Mouse (Mus musculus): ENCODE measurements at regions not wholly inside any gene's neighbourhood (a gene's known extent, or its start where the extent isn't known, plus 50 kb on each side); places are given as distances from the start of the nearest gene placed in this dataset.
A peak's percentile ranks its signal among the peaks of the same experiment; 100 is the strongest.

- Histone ChIP-seq H3K36me3 (ENCODE audit: control insufficient read depth, insufficient read depth, low read length, poor library complexity, severe bottlenecking) (no peaks in the 10 kb centered on the region), H3K27me3 (ENCODE audit: control insufficient read depth, insufficient read depth, low read length, poor library complexity, severe bottlenecking) (no peaks in the 10 kb centered on the region)
- DNase-seq (ENCODE audit: low read depth, low spot score): peak; percentile 82
Measured at GRCm38 (mm10) chr11:82668026-82668425, 96.1 kb downstream of the Cct6b start.

- DNase-seq (ENCODE audit: low read depth, low spot score): peak; percentile 39
- H3K36me3 ChIP-seq (ENCODE audit: control insufficient read depth, insufficient read depth, low read length, poor library complexity, severe bottlenecking): no peaks in the 10 kb centered on the region
- H3K27me3 ChIP-seq (ENCODE audit: control insufficient read depth, insufficient read depth, low read length, poor library complexity, severe bottlenecking): no peaks in the 10 kb centered on the region
Measured at GRCm38 (mm10) chr11:82664076-82664475, 100.0 kb downstream of the Cct6b start.

- DNase-seq (ENCODE audit: low read depth, low spot score): no peak
- Histone ChIP-seq H3K27me3 (ENCODE audit: control insufficient read depth, insufficient read depth, low read length, poor library complexity, severe bottlenecking) (no peaks in the 10 kb centered on the region), H3K36me3 (ENCODE audit: control insufficient read depth, insufficient read depth, low read length, poor library complexity, severe bottlenecking) (no peaks in the 10 kb centered on the region)
Measured at GRCm38 (mm10) chr11:82662086-82662485, 102.0 kb downstream of the Cct6b start.

GRCm38 (mm10) chr11:82651751-82652150, 112.4 kb downstream of the Cct6b start:
- no peak for DNase-seq (ENCODE audit: low read depth, low spot score)
- Histone ChIP-seq H3K36me3 (ENCODE audit: control insufficient read depth, insufficient read depth, low read length, poor library complexity, severe bottlenecking) (no peaks in the 10 kb centered on the region), H3K27me3 (ENCODE audit: control insufficient read depth, insufficient read depth, low read length, poor library complexity, severe bottlenecking) (no peaks in the 10 kb centered on the region)

- H3K27me3 ChIP-seq (ENCODE audit: control insufficient read depth, insufficient read depth, low read length, poor library complexity, severe bottlenecking): no peaks in the 10 kb centered on the region
- no peak for DNase-seq (ENCODE audit: low read depth, low spot score)
- no peaks in the 10 kb centered on the region for H3K36me3 ChIP-seq (ENCODE audit: control insufficient read depth, insufficient read depth, low read length, poor library complexity, severe bottlenecking)
Measured at GRCm38 (mm10) chr11:82638513-82638912, 125.6 kb downstream of the Cct6b start.

- DNase-seq (ENCODE audit: low read depth, low spot score): no peak
- H3K27me3 ChIP-seq (ENCODE audit: control insufficient read depth, insufficient read depth, low read length, poor library complexity, severe bottlenecking): no peaks in the 10 kb centered on the region
- no peaks in the 10 kb centered on the region for H3K36me3 ChIP-seq (ENCODE audit: control insufficient read depth, insufficient read depth, low read length, poor library complexity, severe bottlenecking)
Measured at GRCm38 (mm10) chr11:82632191-82632590, 131.9 kb downstream of the Cct6b start.

- H3K27me3 ChIP-seq (ENCODE audit: control insufficient read depth, insufficient read depth, low read length, poor library complexity, severe bottlenecking): no peaks in the 10 kb centered on the region
- H3K36me3 ChIP-seq (ENCODE audit: control insufficient read depth, insufficient read depth, low read length, poor library complexity, severe bottlenecking): no peaks in the 10 kb centered on the region
- DNase-seq (ENCODE audit: low read depth, low spot score): no peak
Measured at GRCm38 (mm10) chr11:82631387-82631786, 132.7 kb downstream of the Cct6b start.

GRCm38 (mm10) chr11:82626501-82627111, 137.5 kb downstream of the Cct6b start:
- Histone ChIP-seq H3K27me3 (ENCODE audit: control insufficient read depth, insufficient read depth, low read length, poor library complexity, severe bottlenecking) (no peaks in the 10 kb centered on the region), H3K36me3 (ENCODE audit: control insufficient read depth, insufficient read depth, low read length, poor library complexity, severe bottlenecking) (no peaks in the 10 kb centered on the region)
- DNase-seq (ENCODE audit: low read depth, low spot score): no peak

- no peaks in the 10 kb centered on the region for H3K36me3 ChIP-seq (ENCODE audit: control insufficient read depth, insufficient read depth, low read length, poor library complexity, severe bottlenecking)
- no peaks in the 10 kb centered on the region for H3K27me3 ChIP-seq (ENCODE audit: control insufficient read depth, insufficient read depth, low read length, poor library complexity, severe bottlenecking)
- DNase-seq (ENCODE audit: low read depth, low spot score): no peak
Measured at GRCm38 (mm10) chr11:82621061-82621460, 143.1 kb downstream of the Cct6b start.

GRCm38 (mm10) chr11:82619418-82619817, 144.7 kb downstream of the Cct6b start:
- H3K27me3 ChIP-seq (ENCODE audit: control insufficient read depth, insufficient read depth, low read length, poor library complexity, severe bottlenecking): no peaks in the 10 kb centered on the region
- DNase-seq (ENCODE audit: low read depth, low spot score): peak; percentile 47
- no peaks in the 10 kb centered on the region for H3K36me3 ChIP-seq (ENCODE audit: control insufficient read depth, insufficient read depth, low read length, poor library complexity, severe bottlenecking)

GRCm38 (mm10) chr11:82618457-82618856, 145.7 kb downstream of the Cct6b start:
- no peaks in the 10 kb centered on the region for H3K36me3 ChIP-seq (ENCODE audit: control insufficient read depth, insufficient read depth, low read length, poor library complexity, severe bottlenecking)
- H3K27me3 ChIP-seq (ENCODE audit: control insufficient read depth, insufficient read depth, low read length, poor library complexity, severe bottlenecking): no peaks in the 10 kb centered on the region
- DNase-seq (ENCODE audit: low read depth, low spot score): peak; percentile 37

GRCm38 (mm10) chr11:82616856-82617255, 147.3 kb downstream of the Cct6b start:
- no peak for DNase-seq (ENCODE audit: low read depth, low spot score)
- Histone ChIP-seq H3K36me3 (ENCODE audit: control insufficient read depth, insufficient read depth, low read length, poor library complexity, severe bottlenecking) (no peaks in the 10 kb centered on the region), H3K27me3 (ENCODE audit: control insufficient read depth, insufficient read depth, low read length, poor library complexity, severe bottlenecking) (no peaks in the 10 kb centered on the region)

- DNase-seq (ENCODE audit: low read depth, low spot score): peak; percentile 18
- Histone ChIP-seq H3K27me3 (ENCODE audit: control insufficient read depth, insufficient read depth, low read length, poor library complexity, severe bottlenecking) (no peaks in the 10 kb centered on the region), H3K36me3 (ENCODE audit: control insufficient read depth, insufficient read depth, low read length, poor library complexity, severe bottlenecking) (no peaks in the 10 kb centered on the region)
Measured at GRCm38 (mm10) chr11:82614356-82614755, 149.8 kb downstream of the Cct6b start.

- no peaks in the 10 kb centered on the region for H3K27me3 ChIP-seq (ENCODE audit: control insufficient read depth, insufficient read depth, low read length, poor library complexity, severe bottlenecking)
- no peaks in the 10 kb centered on the region for H3K36me3 ChIP-seq (ENCODE audit: control insufficient read depth, insufficient read depth, low read length, poor library complexity, severe bottlenecking)
- DNase-seq (ENCODE audit: low read depth, low spot score): peak; percentile 83
Measured at GRCm38 (mm10) chr11:82613503-82613902, 150.6 kb downstream of the Cct6b start.

- Histone ChIP-seq H3K36me3 (ENCODE audit: control insufficient read depth, insufficient read depth, low read length, poor library complexity, severe bottlenecking) (no peaks in the 10 kb centered on the region), H3K27me3 (ENCODE audit: control insufficient read depth, insufficient read depth, low read length, poor library complexity, severe bottlenecking) (no peaks in the 10 kb centered on the region)
- DNase-seq (ENCODE audit: low read depth, low spot score): peak; percentile 61
Measured at GRCm38 (mm10) chr11:82612026-82612425, 152.1 kb downstream of the Cct6b start.

GRCm38 (mm10) chr11:82608963-82609362, 155.2 kb downstream of the Cct6b start:
- H3K36me3 ChIP-seq (ENCODE audit: control insufficient read depth, insufficient read depth, low read length, poor library complexity, severe bottlenecking): no peaks in the 10 kb centered on the region
- no peak for DNase-seq (ENCODE audit: low read depth, low spot score)

More at GRCm38 (mm10) chr11:82608963-82609362, 155.2 kb downstream of the Cct6b start:
- no peaks in the 10 kb centered on the region for H3K27me3 ChIP-seq (ENCODE audit: control insufficient read depth, insufficient read depth, low read length, poor library complexity, severe bottlenecking)
